Mouse (Mus musculus) E14TG2a.4 (cell line): ENCODE measurements at regions not wholly inside any gene's neighbourhood (a gene's known extent, or its start where the extent isn't known, plus 50 kb on each side); places are given as distances from the start of the nearest gene placed in this dataset.
"Not testable (repeated sequence)": the region's sequence is repeated elsewhere in the genome, so short reads cannot be mapped to it uniquely, and the experiment has no call there.

Experiments
- H3K27me3 ChIP-seq: 2 replicates; pipeline ENCODE4 v1.6.1; 2014; ENCODE audit warnings: low read length, control low read depth; ENCODE audit not compliant: insufficient read depth
- H3K36me3 ChIP-seq: 2 replicates; pipeline ENCODE4 v1.6.1; 2014; ENCODE audit warnings: low read length, control low read depth; ENCODE audit not compliant: insufficient read depth
- H3K4me1 ChIP-seq: replicated peaks from 2 replicates; pipeline ENCODE4 v1.6.1; 2014; ENCODE audit warnings: low read depth, low read length, control low read depth
- H3K4me3 ChIP-seq: replicated peaks from 2 replicates; pipeline ENCODE4 v1.5.1; 2014; ENCODE audit warnings: mild to moderate bottlenecking, low read length
- H3K9me3 ChIP-seq: 2 replicates; pipeline ENCODE4 v1.6.1; 2014; ENCODE audit warnings: low read length, control low read depth
- CTCF ChIP-seq: conservative IDR thresholded peaks from 2 replicates; pipeline ENCODE4 v1.5.1; 2014; ENCODE audit warnings: low read length
- NANOG ChIP-seq: IDR thresholded peaks from 2 replicates; pipeline ENCODE4 v1.6.1; 2014; ENCODE audit warnings: borderline replicate concordance, low read length, mixed read lengths
- POU5F1 ChIP-seq: IDR thresholded peaks from 2 replicates; pipeline ENCODE4 v1.6.1; 2014; ENCODE audit warnings: low read length, borderline replicate concordance

DNA sequence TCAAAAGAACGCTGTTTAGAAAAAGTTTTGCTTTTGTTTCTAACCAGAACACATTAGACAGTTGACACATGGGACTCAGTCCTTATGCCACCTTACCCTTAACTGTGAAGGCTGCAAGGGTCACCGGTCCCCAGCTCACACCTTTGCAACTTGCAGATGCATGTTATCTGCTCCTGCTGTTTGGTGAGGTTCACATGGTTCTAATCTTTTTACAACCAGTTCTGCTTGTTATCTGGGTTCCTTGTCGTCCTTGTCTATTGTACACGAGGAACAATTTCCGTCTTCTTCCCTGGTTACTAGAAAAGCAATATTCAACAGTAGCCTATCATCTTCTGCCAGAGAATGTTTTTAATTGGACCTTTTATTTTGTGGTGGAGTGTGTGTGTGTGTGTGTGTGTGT is 200.8 kb downstream of the Gm21738 start:
- not testable (repeated sequence) for H3K36me3 ChIP-seq, H3K4me3 ChIP-seq, H3K27me3 ChIP-seq, H3K4me1 ChIP-seq
- H3K9me3 ChIP-seq, result peaks cover 21% of the 10 kb centered on the region

DNA sequence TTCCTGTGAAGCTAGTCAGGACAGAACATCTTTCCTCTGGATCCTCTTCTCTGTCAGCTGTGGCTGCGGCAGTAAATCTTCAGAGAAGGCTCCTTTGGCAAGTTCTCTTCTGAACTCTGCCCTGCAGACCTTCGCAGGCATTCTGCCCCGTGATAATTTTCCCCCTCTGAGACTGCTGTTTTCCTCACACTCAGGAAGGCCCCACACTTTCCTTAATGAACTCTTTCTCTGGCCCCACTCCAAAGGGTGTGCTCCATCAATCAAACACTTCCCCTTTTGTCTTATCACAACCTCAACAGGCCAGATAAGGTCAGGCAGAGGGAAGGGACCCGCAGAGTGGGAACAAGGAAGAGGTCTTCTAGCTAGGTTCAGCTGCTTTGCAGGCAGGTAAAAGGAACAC is 210.2 kb downstream of the Gm21738 start:
- Histone ChIP-seq H3K36me3 (no peaks in the 10 kb centered on the region), H3K4me3 (no peak overlapping the region), H3K4me1 (no peaks in the 10 kb centered on the region), H3K9me3 (no peaks in the 10 kb centered on the region; the same call in 1 of the 2 replicates), H3K27me3 (no peaks in the 10 kb centered on the region)
- TF ChIP-seq POU5F1 (no peak), CTCF (no peak), NANOG (no peak)

DNA sequence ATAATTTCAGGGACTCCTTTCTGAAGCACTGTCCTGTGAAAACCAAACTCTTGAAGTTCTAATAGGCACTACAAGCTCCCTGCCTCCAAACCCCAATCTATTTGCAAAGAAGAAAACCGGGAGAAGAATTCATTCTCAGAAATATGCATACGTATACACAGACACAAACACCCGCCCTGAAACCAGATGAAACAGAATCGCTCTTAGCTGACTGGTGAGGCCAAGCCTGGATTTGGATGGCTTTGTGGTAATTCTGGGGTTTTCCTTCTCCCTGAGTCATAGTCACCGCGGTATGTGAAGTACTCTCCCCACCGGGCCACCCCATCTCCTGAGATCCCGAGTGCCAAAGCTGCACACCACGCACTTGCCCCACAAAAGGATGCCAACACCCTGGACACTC is 238.5 kb downstream of the Gm21738 start:
- not testable (repeated sequence) for H3K27me3 ChIP-seq, H3K4me3 ChIP-seq, H3K4me1 ChIP-seq, H3K9me3 ChIP-seq, H3K36me3 ChIP-seq

DNA sequence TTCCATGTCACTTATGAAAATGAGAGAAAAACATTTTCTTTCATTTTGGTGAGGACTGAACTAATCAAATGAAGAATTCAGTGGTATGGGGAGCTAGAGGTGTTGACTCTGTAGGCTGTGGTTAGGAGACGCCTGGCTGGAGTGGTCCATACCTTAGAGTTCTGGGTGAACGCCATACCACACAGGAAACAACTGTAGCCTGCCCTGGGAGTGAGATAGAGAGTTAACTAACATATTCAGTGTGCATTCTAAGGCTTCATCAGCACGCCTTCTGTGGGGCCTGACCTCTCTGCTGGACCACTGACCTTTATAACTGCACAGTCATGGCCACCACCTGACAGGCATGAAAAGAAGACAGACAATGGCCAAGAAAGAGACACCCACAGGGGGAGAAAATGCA is 240.7 kb downstream of the Gm21738 start:
- not testable (repeated sequence) for H3K4me3 ChIP-seq, H3K4me1 ChIP-seq, H3K9me3 ChIP-seq, H3K27me3 ChIP-seq, H3K36me3 ChIP-seq

DNA sequence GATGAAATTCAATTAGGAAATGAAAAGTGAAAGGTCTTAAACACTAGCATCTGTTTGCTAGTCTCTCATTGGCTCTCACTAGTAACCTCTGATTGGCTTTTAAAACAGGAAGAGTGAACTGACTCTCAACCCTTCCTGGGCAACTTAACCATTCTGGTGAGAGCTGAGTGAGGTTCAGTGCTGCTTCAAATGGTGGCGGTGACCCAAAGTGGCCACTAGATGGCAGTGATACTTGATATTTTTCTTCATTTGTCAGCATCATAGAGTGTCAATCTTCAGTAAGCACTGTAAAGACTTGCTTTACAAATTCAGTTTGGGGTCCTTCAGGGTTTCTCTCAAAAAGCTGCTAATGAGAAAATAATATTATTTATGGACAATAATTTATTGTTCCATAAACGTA is 243.4 kb downstream of the Gm21738 start:
- Histone ChIP-seq H3K9me3 (no peaks in the 10 kb centered on the region), H3K4me3 (no peak overlapping the region), H3K4me1 (no peaks in the 10 kb centered on the region), H3K27me3 (no peaks in the 10 kb centered on the region), H3K36me3 (no peaks in the 10 kb centered on the region)
- TF ChIP-seq POU5F1 (no peak), CTCF (peak; percentile 63)

DNA sequence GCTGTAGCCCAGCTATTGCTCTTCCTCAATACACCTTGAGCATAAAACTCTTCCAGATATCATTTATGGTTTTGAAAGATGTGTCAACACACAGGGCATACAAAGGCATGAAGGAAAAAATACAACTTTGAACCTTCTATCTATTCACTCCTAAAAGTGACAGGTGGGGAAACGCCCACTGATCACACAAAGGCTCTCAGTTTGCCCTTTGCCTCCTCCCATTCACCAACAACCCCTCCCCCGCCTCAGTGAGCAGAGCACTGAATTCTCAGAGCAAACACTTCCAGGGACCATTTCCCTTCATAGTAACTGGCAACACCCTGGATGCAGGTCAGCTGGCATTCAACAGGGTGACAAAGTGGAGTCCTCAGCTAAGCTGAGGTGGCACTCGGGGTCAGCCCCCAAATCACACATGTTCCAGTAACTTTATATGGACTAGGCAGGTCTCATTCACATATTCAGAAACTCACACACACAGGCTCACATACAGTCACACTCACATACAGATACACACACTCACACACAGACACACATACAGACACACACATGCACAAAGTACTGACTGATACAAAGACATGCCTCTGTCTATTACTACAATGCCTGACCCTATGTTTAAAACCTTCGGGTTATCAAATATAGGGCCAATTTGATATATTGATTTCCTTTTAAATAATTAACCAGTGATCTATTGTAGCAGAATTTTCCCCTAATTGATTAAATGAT is 248.3 kb downstream of the Gm21738 start:
- H3K27me3 ChIP-seq, H3K36me3 ChIP-seq, H3K4me1 ChIP-seq, H3K4me3 ChIP-seq: not testable (repeated sequence)
- H3K9me3 ChIP-seq, result peaks cover 10% of the 10 kb centered on the region

DNA sequence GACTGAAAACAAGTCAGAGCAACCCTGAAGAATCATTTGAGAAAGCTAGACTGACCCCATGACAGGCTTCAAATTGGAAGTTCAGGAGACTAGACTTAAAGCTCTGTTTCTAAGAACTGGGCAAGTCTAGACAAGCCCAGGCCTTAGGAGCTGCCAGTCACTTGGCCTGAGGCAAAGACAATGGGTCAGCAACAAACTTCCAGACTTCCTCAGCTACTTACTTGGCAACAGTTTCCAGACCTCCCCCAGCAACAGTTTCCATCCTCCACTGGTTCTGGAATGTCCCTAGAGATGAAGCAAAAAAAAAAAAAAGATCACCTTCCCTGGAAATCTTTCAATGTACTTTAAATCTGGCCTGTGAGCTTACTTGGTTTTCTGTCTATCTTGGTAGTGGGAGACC is 251.9 kb downstream of the Gm21738 start:
- Histone ChIP-seq H3K36me3 (no peaks in the 10 kb centered on the region), H3K4me3 (no peak overlapping the region), H3K9me3 (peaks cover 10% of the 10 kb centered on the region), H3K27me3 (no peaks in the 10 kb centered on the region), H3K4me1 (no peaks in the 10 kb centered on the region)
- no peak for TF ChIP-seq NANOG

DNA sequence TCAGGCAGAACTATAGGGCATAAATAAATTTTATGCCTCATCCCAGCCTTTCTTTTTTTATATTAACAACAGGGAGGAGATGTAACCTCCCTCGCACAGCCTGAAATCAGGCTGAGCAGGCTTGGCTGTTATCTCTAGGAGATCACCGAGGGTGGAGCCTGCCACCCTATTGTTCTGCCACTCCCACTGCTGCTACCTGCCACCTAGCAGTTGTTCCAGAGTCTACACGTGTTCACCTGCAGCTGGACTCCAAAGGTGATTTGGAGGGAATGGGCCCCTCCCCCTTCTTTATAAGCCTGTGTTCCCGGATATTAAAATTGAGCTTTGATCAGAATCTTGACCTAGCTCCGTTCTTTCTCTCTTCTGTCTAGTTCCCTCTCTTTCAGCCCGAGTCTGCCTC is 245.8 kb upstream of the Ube2e2 start:
- not testable (repeated sequence) for H3K27me3 ChIP-seq

DNA sequence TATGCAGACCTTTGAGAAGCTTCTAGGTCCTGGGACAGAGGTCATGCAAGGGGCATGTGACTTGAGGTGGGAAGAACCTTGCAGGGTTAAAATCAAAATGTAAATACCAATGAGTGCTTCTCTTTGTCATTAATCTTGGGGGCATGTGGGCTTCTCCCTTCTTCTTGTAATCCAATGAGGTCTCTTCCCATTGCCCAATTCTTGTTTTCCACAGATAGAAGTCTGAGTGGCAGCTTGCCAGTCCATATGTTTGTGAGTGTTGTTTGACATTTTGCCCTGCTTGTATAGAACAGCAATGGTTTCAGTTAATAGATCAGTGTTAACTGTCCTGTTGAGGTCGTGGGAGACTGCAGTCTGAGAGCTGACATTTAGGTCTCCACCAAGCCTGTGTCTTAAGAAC is 237.5 kb upstream of the Ube2e2 start:
- H3K4me3 ChIP-seq, result no peak overlapping the region
- no peaks in the 10 kb centered on the region for H3K27me3 ChIP-seq
- H3K36me3 ChIP-seq, result no peaks in the 10 kb centered on the region
- H3K4me1 ChIP-seq, result no peaks in the 10 kb centered on the region
- no peak for TF ChIP-seq NANOG
- no peak for TF ChIP-seq CTCF
- no peak for TF ChIP-seq POU5F1
- peaks cover 41% of the 10 kb centered on the region for H3K9me3 ChIP-seq

More for the DNA sequence above, 245.8 kb upstream of the Ube2e2 start:
- H3K36me3 ChIP-seq, H3K4me3 ChIP-seq, H3K4me1 ChIP-seq: not testable (repeated sequence)
- H3K9me3 ChIP-seq, result peaks cover 34% of the 10 kb centered on the region
